Mouse (Mus musculus) adipocyte (in vitro differentiated cells): ENCODE measurements around the gene H2-DMb2.

Source experiments
- DNase-seq: peaks from one replicate; pipeline ENCODE4 v3.0.0-alpha.2; 2016; ENCODE audit warnings: low spot score

The H2-DMb2 gene

DNA sequence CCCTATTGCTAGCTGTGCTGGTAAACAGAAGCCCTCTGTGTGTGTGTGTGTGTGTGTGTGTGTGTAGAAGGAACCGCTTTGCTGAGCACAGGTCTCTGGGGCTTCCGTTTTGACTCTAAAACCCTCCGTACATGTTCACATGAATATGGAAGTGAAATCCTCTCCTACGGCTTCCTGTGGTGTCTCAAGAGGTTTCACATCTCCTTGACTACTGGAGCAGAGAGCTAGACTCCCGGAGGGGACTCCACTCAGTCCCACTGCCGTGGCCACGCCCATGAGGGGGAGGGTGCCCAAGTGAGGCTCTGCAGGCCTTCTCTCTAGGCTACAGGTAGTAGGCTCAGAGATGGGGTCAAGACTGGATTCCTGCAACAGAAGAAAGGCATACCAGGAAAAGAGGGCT lies at the start of gene H2-DMb2:
Gene H2-DMb2, plus strand, starts transcription at position 275 of the 400 bp plus-strand sequence.
- DNase-seq = no peak

DNA sequence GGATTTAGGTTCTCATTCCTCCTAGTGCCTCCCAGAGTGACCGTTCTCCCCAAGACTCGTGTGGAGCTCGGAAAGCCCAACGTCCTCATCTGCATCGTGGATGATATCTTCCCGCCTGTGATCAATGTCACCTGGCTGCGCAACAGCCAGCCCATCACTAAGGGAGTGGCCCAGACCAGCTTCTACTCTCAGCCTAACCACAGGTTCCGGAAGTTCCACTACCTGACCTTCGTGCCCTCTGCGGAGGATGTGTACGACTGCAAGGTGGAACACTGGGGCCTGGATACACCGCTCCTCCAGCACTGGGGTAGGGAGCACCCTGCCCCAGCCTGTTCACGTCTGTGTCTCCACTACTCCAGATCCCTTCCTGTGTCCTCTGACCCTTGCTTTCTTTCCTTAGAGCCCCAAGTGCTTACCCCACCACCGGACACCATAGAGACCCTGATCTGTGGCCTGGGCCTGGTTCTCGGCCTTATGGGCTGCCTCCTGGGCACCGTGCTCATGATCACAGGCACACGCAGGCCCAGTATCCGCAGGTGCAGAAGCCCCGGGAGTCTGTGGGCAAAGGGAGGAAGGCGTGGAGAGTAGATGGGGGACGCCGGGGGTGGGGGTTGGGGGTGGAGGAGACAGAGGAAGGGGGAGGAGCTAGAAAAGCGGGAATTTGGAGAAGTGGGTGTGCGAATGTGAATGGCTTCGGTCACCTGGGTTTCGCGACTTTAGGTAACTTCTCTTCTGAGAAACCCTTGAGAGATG lies 48.6 kb upstream of the H2-DMb2 start:
- DNase-seq = no peak

DNA sequence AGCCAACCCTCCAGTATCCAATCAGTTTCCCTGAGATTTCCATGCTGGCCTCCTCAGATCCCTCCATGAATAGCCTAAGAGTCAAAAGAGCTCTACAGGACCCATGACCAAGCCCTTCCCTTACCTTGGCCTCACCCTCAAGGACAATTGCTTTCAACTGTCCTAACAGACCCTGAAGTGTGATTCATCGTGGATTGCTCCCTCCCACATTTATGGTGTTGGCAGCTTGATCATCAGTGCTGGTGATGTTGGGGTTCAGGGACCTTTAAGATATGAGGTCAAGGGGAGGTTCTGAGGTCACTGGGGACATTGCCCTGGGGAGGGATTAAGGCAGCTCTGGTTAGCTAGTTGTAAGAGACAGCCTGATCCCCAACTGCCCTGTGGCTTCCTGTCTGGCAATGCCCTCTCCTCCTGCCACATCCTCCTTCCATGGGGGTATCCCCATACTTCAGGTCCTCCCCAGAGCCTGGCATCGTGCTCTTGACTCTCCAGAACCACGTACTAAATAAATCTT lies 46.6 kb upstream of the H2-DMb2 start:
- no peak for DNase-seq

DNA sequence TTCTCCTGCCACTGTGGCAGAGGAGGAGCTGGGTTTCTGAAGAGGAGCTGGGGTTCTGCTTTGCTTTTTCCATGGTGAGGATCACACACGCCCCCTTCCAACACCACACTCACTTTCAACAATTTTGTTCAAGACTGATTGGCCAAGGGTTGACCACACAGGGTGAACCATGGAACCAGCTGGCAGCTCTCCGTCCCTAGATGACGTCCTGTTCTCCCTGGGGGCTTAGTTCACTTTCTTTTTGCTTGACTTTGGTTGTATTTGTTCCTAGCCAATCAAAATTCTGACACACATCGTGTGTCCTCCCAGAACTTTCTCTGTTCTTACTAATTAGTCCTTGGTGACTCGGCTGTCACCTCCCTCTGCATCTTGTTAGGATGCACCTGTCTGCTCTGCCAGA lies 45.8 kb upstream of the H2-DMb2 start:
- no peak for DNase-seq

DNA sequence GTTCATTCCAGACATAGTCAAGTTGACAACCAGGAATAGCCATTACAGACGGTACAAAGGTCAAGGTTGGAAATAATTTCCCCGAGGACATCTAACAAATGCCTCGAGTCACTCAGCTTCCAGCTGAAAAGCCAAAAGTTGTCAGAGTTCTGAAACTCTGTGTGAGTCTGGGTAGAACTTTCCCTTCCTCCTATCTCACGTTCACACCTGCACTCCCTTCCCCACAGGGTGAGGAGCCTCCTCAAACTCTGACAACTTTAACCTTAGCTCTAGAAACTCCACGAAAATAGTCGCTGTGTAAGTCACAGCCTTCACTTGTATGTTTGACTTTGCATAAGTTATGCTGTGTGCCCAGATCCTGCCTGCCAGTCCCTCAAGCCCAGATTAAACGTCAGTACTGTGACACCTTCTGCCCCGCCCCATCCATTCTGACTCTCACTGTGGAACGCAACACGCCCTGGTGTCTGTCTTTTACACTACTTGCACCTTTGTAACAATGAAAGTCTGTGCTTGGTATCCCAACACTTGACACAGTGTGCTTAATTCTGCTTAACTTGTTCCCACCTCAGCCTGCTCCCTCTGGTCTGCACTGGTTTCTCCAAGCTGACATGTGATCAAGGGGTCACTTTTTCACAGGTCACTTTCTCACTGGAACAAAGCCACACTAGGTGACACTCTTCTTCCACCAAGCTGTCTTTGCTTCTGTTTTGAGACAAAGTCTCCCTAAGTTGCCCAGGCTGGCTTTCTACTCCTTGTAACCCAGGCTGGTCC lies 44.2 kb upstream of the H2-DMb2 start:
- DNase-seq = no peak

- no peak for DNase-seq
These were observed 43.6 kb upstream of the H2-DMb2 start for GRCm38 (mm10) chr17:34099531-34099930.

DNA sequence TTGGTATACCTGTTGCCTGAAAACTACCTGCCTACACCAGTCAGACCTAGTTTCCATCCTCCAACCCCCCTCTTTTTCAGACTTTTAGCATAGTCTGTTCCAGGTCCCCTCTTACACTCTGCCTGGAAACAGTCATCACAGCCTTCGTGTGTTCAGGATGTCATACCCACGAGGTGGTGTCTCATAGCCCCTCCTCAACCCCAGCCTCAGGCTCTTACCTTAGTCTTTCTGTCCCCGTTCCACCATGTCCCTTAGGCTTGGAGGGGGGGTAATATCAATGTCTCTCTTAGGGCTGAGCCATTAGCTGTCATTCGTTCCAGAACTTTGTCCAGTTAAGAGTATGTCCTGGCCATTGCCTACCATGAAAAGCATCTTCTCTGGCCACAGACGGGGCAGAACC lies 41.9 kb upstream of the H2-DMb2 start:
- no peak for DNase-seq

DNA sequence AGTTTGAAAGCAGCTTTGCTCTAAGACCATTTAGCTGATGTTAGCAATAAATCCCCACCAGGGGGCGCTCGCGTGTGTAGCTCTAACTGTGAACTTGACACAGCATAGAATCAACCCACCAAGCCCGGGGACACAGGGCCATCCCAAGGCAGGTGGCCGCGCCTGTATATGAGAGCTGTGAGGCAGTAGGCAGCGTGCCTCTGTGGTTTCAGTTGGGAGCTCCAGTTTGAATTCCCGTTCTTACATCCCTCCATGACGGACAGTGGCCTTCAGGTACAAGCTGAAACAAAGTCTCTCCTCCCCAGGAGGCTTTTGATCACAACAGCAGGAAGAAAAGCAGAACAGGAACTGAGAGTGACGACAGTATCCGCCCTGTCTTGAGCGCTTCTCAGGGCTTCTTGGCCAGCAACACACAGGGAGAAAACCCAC lies 41.5 kb upstream of the H2-DMb2 start:
- DNase-seq = peak; percentile 96

DNA sequence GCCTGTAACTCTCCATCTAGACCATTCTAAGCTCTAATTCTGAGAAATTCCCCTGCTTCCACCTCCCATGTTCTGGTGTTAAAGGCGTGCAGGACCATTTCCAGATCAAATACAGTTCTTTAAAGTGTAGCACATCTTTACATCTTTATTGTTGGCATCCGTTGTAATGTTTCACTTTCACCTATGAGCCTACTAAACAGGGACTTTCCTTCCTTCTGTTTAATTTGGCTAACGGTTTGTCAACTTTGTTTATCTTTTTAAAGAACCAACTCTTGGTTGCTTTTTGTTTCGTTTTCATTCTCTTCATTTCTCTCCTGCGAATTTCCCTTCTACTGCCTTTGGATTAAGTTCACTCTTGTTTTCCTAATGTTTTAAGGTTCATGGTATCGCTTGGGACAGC lies 40.3 kb upstream of the H2-DMb2 start:
- peak; percentile 44 for DNase-seq

DNA sequence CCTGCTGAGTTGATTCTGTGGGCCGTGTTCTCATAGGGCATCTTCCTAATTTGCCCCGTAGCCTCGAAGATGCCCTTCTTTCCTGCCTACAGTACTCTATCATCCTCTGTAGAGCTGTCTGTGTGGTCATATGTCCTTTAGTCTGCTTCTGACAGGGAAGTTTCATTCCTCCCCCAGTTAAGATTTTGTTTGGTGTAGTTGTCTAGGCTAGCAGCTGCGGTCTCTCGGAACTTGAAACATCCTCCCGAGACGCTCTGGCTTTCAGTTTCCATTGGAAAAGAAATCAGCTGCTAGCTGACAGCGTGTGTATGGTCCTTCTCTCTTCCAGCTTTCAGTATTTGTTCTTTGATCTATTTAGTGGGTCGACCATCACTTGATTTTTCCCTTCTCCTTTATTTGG lies 38.3 kb upstream of the H2-DMb2 start:
- no peak for DNase-seq

DNA sequence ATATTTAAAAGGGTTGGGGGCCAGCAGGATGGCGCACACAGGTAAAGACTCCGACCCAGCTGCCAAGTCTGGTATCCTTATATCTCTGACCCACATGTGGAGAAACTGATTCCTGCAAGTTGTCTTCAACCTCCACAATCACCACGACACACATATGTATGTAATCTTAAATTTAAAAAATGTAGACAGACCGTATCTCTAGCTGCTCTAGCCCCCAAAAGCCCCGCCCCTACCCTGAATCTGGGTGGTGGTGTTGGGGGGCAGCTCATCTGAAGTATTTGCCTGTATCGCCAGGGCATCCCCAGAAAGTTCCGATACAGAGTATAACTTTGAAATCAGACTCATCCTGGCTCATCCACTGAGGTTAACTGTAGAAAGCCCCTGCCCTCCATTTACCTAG lies 36.6 kb upstream of the H2-DMb2 start:
- no peak for DNase-seq

GRCm38 (mm10) chr17:34107109-34107867 lies 35.8 kb upstream of the H2-DMb2 start:
- DNase-seq = no peak

DNA sequence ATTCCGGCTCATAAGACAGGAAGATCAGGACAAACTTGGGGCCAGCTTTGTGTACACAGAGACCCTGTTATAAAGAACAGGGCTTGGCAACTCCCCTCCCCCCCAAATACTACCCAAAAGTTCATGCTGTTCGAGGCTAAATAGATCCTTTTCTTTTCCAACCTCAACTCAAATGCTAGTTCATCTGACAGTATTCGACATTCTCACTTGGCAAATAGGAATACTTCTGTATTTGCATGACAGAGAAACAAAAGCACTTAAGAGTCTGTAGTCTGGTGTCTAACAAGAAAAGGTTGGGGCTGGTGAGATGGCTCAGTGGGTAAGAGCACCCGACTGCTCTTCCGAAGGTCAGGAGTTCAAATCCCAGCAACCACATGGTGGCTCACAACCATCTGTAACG lies 34.6 kb upstream of the H2-DMb2 start:
- no peak for DNase-seq

GRCm38 (mm10) chr17:34109038-34109805 lies 33.9 kb upstream of the H2-DMb2 start:
- no peak for DNase-seq

DNA sequence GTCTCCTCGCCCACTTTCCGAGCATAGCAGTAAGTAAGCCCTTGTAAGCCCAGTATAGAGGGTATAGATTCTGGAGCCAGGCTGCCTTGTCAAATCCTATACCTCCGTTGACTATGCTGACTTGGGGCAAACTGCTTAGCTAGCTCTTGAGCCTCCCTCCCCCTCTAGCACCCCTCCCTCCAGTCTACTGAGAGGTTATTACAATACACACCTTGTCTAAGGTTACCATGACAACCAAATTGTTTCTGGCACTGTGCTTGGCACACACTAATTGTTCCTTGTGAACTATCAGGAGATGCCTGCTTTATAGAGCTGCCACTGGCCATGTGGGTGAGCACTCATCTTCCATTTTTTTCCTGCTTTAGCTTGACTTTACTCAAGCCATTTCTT lies 33.3 kb upstream of the H2-DMb2 start:
- no peak for DNase-seq

GRCm38 (mm10) chr17:34110309-34110708 lies 32.8 kb upstream of the H2-DMb2 start:
- DNase-seq = peak; percentile 63

DNA sequence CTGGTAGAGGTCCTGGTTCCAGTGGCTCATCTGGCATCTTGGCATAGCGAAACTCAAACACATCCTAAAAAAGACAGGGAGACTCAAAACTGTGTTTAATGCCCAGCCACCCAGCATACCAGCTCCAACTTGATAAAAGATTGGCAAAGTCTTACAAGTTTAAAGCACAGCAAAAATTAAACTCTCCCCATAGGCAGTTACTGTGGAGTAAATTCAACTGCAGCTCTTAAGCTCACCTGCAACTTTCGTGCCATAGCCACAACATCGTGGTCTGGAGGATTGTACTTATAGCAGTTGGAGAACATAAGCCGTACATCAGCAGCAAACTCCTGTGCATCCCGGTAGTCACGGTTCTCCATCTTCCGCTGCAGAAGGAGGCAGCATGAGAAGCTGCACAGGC lies 29.0 kb upstream of the H2-DMb2 start:
- no peak for DNase-seq

- no peak for DNase-seq
These were observed 26.3 kb upstream of the H2-DMb2 start for GRCm38 (mm10) chr17:34116736-34117370.

DNA sequence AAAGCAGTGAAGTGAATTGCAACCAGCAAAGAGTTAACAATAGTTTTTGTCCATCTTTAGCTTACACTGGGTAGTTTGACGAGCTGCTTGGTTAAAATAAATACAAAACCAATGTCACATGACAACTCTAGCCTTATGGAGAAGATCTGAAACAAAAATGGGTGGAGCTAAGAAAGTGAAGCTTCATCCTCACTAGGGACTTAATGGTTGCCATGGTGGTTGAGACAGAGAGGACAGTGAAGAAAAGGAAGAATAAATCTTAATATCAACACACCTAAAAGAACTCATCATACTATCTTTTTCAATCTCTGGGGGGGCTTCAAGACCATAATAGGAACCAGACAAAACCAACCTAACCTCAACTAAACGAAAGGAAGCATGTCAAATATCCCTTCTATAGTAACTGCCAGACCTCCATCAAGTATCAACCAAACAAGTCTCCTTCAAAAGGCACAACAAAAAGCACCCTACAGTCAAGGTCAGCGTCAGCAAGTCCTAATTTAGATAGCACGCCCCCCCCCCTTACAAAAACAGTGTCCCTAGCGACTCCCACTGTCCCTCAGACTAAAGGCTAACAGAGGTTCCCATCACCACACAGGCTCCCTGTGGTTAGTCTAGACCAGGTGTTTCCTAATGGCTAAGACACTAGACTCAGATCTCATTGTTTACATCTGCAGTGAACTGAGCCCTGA lies 25.5 kb upstream of the H2-DMb2 start:
- peak; percentile 71 for DNase-seq

GRCm38 (mm10) chr17:34118113-34118872 lies 24.8 kb upstream of the H2-DMb2 start:
- no peak for DNase-seq
